Mouse (Mus musculus) gastrocnemius, postnatal 14 days (tissue): Measurements from ENCODE around the gene Mga. TPM values are rescaled to one million over a fixed set of nuclear protein-coding genes. Genes with fewer than 3 reads are reported as not detected.

Experiments
- DNase-seq: peaks from one replicate; pipeline ENCODE4 v3.0.0; 2021; ENCODE audit warnings: mixed read lengths
- intact Hi-C: fragments of 180-260 bp; cut with DNase I; formaldehyde crosslinking; loops from one replicate; pipeline ENCODE4 v1.15.1; 2025; ENCODE audit warnings: low total_unique reads
- total RNA-seq, 2 experiments: library from RNA; stranded (reverse); gene quantifications; 2 replicates each; pipeline ENCODE4 v1.2.3; 2021

The Mga gene
- total RNA-seq, 2 experiments from 2014 or later: 30.3 to 33.9 TPM

DNA sequence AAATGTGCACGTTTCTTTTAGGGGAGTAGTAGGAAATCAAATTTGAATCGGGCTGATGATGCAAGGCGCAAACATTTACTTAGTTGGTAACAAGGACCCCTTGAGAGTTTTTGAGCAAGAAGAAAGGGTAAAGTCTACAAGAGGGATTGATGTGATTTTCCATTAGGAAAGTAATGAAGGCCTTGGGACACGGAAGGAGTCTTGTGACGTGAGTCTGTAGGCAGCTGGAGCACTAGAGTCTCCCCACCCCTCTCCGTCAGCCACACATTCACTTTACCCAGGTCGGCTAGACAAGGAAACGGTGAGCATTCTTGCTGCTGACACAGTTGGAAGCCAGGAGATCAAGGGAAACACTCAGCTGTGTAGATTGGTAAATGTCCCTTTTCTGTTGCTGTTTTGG lies 88.8 kb downstream of the Mga start:
- DNase-seq: no peak
- intact Hi-C loops: no loop called here

DNA sequence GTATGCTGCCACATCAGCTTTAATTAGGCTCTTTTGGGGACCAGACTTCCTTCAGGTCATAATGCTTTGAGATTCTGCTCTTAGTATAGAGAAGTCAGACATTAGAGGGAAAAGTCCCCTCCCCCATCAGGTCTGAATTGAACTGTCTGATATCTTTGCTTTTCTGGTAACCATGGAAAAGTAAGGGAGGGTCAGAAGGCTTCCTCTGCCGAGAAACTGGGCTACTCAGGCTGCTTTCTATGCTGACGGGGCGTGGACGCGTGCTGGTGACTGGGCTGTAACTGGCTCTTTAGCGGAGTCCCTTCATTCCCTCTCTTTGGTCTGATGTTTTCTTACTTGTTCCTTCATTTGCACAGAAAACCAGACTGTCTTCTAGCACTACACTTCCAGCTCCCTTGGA lies 89.3 kb downstream of the Mga start:
- intact Hi-C loops: no loop called here
- no peak for DNase-seq

DNA sequence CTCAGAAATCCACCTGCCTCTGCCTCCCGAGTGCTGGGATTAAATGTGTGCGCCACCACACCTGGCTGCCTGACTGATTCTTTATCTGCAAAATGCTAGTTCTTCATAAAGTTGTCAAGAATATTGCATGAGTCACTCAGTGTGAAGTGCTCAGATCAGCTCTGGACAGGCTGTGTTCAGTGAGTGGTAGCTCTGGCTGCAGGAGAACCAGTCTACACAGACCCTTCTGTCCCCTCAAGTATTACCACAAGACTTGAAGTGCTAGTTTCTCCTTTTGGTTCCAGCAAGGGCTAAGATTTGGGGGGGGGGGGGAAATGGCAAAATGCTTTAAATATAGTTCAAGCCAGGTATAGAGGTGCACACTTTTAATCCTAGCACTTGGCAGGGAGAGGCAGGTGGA lies 90.4 kb downstream of the Mga start:
- intact Hi-C loops: no loop called here
- no peak for DNase-seq

DNA sequence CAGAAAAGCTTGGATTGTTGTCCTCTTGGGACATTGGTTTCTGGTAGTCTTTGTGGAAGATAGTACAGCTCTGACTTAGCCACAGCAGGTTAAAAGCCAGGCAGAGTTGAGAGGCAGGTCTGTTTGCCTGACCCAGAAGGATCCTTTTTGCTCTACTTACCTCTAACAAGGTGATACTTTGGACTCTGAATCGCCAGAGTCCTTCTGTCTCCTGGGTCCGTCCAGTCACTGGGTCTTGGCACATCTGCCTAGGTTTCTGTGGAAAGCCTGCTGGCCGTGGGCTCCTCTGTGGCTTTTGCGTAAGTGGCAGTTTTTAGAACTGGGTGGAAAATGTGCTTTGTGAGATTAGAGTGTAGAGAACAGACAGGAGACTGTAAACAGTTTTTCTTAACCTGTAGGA lies 91.9 kb downstream of the Mga start:
- no peak for DNase-seq
- intact Hi-C loops: no loop called here

DNA sequence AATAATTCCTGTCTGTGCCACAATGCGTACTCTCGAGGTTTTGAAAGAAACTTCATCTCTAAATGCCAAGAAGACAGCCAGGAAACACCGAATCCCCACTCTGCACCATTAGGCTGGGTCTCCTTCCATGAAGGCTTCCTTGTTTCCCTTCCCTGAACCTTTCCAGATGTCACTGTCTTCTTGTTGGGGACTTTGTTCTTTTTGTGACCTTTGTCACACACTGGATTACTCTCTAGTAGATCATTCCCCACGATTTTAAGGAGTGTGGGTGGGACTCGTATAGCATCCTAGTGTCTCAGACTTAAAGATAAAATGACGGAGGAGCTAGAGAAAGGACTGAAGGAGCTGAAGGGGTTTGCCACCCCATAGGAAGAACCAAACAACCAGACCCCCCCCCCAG lies 93.9 kb downstream of the Mga start:
- intact Hi-C loops: no loop called here
- DNase-seq: no peak

DNA sequence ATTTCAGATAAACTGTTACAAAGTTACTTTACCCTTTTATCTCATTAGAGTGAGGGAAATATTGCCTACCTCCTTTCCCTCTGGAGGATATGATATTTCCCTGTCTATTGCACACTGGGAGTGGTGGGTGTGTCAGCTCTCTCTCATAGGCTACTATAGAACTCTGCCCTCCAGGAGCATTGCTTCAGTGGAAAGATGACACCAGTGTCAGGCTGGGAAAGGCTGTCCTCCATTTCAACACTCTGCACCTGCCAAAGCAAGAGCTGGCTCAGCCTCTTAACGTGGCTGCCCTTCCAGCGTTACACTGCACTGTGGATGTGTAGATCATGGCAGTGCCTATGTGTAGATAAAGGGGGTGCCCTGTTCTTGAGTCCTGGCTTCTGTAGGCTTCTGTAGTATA lies 95.3 kb downstream of the Mga start:
- DNase-seq: peak; percentile 32
- intact Hi-C loops: no loop called here

DNA sequence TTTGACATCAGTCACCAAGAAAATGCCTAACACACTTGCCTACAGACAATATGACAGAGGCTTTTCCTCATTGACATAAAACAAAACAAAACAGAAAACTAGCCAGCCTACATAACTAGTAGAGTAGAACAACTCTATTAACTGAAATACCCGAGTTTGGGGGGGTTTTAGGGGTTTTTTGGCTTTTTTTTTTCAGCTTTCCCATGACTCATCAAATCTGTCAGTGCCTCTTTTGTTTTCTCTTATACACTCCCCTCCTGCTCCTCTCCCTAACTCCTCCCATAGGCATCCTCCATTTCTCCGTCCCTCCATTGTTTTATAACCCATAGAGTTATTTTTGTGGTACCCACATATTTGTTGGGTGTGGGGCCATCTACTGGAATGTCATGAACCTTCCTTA lies 96.5 kb downstream of the Mga start:
- intact Hi-C loops: no loop called here
- DNase-seq: no peak

DNA sequence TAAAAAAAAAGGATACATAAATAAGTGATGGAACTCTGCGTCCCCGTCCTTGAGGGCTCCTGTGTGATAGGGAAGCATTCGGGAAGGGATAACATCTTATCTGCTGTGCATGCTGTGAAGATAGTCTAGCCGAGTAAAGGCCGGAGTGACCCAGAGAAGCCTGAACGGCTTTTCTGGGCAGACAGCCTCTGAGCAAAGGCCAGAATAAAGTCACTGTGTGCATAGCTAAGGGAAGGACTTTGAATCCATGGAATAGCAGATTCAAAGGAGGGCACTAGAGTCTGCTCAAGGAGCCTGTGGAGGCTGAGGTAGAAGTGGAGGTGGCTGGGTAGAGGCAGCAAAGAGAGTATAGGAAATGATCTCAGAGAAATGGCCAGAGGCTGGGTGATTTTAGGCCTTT lies 97.8 kb downstream of the Mga start:
- intact Hi-C loops: no loop called here
- DNase-seq: no peak

DNA sequence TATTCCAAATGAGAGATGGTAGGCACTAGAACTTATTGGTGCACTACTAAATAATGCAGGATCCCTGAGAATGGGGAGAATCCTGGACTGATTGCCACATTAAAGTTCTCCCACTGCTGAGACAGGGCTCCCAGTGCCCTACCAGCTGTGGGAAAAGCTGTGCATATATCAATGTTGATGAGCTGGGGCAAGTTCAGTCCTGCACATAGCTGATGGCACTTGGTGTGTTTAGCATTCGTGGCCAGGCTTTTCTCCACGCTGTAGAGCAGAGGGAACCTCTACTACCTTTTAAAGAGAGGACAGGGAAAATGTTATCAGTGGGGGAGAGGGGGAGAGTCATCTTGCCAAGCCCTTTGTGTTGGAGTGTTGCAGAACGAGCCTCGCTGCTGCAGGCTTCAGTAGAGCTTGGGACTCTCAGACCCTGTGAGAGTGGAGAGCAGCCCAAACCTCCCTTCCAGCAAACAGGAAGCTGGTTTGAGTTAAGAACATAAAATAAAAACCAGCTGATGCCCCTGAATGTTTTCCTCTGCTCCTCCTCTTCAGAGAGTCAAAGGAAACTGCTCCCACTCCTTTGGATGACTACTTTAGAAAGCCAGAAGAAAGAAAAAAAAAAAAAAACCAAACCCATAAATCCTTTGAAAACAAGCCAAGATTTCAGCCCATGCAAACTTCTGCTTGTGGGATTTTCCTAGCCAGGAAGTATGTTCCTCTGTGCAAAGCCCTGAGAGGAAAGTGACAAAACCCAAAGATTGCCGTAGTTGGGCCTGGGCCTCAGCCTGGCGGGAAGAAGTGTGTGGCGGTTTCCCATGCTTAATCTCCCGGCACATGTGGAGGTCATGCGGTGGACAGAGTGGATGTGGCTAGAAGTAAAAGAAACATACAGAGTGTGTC lies 98.6 kb downstream of the Mga start:
- intact Hi-C loops: no loop called here
- DNase-seq: no peak

DNA sequence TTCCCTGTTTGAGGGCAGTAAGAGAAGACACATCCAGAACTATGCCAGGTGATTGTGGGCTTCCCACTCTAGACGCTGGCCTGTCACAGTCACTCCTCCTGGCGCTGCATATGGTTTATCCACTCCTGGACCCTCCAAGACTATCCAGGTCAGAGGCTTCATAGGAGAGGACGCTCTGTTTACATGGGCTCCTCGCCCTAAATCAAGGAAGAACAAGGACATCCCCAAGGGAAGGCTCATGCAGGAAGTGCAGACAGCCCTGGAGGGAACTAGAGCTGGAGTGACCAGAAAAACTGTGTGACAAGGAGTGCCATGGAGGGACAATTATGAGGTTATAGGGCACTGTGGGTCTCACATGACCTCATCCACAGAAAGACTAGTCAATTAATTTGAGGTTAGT lies 100.3 kb downstream of the Mga start:
- DNase-seq: no peak
- intact Hi-C loops: no loop called here

DNA sequence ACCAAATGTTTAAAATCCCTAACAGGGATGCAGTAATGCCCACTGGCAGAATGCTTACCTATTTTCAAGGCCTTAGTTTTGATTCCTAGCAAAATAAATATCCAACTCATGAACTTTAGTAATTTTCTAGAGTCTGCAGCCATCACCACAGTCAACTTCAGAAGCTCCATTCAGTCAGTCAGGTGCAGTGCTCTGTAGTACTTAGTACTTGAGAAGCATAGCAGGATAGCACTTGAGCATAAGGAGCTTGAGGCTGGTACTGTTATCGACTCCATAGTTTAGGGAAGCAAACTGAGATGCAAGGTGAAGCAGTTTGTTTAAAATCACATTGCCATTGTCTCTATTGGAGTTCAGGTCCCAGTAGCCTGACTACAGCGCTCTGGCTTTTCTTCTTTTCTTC lies 102.7 kb downstream of the Mga start:
- intact Hi-C loops: no loop called here
- no peak for DNase-seq

DNA sequence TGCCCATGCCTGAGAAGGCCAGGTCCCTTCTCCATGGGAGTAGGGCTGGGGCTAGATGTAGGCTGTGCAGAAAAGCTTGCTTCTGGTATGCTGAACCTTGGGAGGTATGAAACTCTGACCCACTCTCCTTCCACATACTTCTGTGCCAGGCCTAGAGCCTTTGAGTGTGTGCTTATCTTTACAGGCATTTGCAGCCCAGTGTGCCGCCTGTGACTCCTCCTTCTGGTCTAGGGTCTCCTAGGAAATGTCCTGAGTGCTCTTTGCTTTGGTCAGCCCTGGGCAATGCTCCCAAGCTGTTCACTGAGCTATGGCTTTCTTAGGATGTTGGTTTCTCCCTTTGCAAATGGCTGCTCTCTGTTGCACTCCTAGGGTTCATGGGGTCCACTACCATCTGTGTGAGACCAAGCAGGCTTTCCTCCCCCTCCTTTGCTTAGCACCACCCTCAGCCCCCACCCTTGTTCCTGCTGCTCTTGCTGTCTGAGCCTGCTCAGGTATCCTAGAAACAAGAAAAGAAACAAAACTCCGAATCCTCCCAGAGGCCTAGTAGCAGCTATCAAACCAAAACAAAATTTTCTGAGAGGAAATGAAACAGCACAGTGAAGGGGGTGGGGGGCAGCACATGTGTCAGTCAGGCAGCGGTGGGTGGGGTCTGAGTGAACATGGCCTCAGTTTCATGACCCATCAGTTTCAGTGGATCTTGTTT lies 104.0 kb downstream of the Mga start:
- DNase-seq: no peak
- intact Hi-C loops: no loop called here

DNA sequence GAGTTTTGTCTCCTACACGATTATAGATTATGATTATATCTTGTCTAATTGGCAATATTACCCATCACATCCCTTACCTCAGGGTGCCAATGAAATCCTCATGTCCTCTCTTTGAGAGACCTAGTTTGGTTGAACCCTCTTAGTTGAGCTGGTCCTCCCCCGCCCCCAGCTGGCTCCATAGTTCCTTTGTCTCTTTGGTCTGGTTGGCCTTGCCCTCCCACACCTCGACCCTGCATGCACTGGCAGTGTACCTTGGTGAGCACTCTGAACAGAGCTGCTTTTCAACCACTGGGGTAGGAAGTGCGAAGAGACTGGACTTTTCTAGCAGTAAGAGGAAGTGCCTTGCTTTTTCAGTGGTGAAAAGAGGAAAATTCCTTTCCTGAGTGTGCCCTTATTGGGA lies 104.9 kb downstream of the Mga start:
- no peak for DNase-seq
- intact Hi-C loops: no loop called here

DNA sequence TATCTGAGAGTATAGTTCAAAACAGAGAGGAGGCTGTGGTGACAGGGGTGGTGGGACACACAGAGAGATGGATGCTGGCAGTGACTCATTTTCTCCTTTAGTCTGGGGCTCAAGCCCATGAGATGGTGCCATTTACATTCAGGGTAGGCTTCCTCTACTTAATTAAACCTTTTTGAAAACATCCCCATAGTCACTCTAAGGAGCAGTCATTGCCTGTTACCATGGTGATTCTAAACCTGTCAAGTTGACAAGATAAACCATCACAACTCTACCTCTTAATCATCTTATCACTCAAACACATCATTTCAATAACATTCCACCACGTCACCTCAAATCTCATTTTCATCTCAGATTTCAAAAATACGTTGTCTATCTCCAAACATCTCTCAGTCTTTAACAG lies 106.9 kb downstream of the Mga start:
- intact Hi-C loops: no loop called here
- DNase-seq: no peak

DNA sequence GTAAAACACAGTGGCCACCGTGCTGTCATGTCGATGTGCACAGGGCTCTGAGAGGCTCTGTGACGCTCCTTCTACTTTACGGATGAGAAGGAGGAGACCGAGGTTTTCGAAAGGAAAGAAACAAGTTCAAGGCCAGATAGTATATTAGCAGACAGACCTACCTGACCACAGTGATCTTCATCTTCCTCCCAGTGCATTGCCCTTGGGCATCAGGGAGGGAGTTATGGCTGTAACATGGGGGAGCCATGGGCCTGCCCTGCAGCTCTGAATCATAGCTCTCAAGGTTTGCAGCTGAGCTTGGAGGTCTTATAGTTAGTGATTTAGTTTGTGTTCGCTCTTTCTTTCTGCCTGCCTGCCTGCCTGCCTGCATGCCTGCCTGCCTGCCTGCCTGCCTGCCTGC lies 109.7 kb downstream of the Mga start:
- no peak for DNase-seq
- intact Hi-C loops: no loop called here

DNA sequence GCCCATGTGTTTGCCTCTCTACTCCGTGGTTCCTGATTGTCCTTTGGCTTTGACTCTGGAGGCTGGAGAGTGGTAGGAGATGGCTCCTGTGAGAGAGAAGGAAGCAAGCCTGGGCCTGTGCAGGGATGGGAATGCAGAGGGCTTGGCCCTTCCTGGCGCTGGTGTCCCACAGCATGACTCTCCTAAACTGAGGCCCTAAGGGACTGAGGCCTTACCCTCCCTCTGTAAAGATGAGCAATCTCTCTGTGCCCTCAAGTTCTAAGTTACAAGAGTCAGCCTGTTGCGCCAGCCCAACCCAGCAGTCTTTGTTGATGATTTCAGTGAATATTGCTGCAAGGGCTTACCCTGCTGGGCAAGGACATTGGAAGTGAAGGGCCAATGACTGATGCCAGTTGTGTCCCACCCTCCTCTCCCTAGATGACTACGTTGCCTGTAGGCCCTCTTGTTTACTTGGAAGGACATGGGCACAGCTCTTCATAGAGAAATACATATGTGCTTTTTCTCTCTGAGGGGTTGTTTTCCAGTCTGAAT lies 110.7 kb downstream of the Mga start:
- intact Hi-C loops: no loop called here
- DNase-seq: no peak

DNA sequence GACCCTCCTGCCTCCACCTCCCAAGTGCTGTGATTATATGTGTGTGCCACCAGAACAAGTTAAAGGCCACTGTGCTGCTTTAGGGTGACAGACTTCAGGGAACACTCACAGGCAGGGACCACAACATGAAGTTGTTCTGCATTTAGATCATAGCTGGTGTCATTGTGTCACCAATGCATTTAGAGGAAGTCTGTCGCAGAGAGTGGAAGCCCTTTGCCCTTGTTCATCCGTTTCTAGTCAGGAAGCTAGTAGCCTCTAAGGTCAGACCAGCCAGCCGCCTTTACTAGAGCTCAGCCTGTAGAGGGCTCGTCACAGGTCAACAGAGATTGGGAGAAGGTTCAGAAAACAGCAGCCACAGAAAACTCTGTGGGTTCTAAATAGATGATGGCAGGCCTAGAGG lies 111.6 kb downstream of the Mga start:
- DNase-seq: no peak
- intact Hi-C loops: no loop called here

DNA sequence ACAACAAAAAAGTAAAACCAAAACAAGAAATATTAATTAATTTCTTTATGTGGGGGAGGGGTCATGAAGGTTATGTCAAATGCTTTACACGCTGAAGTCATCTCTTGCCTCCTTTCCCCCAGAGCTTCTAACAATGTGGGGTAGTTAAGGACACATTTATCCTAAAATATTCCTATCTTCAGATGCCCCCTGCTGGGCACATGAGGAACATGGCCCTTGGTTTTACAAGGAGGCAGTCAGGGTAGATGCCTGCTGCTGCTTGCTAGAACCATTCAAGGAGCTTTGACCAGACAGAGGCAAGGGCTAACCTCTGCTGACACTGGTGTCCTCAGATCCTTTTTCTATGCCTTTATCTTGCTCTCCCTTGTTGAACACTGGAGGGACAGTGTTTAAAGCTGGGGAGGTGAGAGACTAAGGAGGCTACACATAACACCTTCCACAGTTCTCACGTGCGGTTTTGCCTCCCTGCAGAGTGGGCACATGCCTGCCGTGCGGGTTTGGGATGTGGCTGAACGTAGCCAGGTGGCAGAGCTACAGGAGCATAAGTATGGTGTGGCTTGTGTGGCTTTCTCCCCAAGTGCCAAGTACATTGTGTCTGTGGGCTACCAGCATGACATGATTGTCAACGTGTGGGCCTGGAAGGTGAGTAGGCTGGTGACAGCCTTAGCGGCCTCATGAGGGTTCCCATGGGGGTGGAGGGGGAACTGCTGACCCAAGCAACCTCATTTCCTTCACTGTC lies 114.6 kb downstream of the Mga start:
- intact Hi-C loops: loop anchor here (2.0 kb wide), 1 partner anchor 41 kb away; no protein-coding TSS in a partner anchor
- DNase-seq: peak; percentile 38

DNA sequence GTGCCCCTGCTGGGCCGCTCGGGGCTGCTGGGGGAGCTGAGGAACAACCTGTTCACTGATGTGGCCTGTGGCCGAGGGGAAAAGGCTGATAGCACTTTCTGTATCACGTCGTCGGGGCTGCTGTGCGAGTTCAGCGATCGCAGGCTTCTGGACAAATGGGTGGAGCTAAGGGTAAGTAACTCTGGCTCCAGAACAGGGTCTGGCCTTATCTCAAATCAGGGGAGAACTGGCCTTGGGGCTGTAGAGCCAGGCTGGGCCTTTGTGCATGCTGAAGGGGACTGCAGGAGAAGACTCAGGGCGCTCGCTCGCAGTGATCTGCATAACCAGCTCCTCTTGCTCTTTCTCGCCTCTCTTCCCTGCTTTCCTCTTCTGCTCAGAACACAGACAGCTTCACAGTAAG lies 115.9 kb downstream of the Mga start:
- no peak for DNase-seq
- intact Hi-C loops: no loop called here

DNA sequence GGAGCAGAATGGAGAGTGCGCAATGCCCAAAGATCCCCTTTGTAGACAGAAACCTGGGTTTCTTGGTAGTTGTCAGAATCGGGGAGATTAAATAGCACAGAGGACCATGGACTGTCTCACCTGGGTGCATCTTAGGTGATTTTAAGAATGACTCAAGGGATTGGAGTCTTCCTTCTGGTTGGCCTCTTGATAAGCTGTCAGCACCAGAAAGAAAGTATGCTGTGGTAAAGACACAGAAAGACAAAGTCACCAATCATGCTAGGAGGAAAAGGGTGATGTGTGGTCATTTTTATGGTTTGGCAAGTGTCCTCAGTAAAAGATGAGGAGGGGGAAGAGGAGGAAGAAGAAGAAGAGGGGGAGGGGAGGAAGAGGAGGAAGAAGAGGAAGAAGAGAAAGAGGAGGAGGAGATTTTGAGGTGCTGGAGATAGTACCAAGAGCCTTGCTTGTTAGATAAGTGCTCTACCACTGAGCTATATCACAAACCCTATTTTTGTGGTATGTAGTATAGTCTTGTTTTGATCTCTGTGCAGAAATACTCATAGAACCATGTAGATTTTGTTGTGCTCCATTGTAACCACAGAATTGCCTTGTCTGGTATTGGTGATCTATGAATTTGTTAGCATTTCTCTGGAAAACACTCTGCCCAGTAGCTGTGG lies 116.9 kb downstream of the Mga start:
- no peak for DNase-seq
- intact Hi-C loops: no loop called here
